Mouse (Mus musculus) limb, embryonic 10.5 days (tissue): ENCODE results near the gene Arrdc2. TPM values are rescaled to one million over a fixed set of nuclear protein-coding genes. Genes with fewer than 3 reads are reported as not detected.

ENCODE experiments used
- DNase-seq: peaks from one replicate; pipeline ENCODE4 v3.0.0-alpha.2; 2017; ENCODE audit warnings: low spot score
- H3K27ac ChIP-seq: fragments of 300-500 bp; sonication (generic); 2 replicates; pipeline ENCODE4 v1.5.1; 2016; ENCODE audit warnings: mild to moderate bottlenecking
- H3K27me3 ChIP-seq: fragments of 300-500 bp; sonication (generic); 2 replicates; pipeline ENCODE4 v1.6.1; 2016; ENCODE audit warnings: low read depth, mild to moderate bottlenecking; ENCODE audit not compliant: poor library complexity, severe bottlenecking
- H3K36me3 ChIP-seq: fragments of 300-500 bp; sonication (generic); 2 replicates; pipeline ENCODE4 v1.6.1; 2016; ENCODE audit warnings: mild to moderate bottlenecking, moderate library complexity
- H3K4me1 ChIP-seq: fragments of 300-500 bp; sonication (generic); 2 replicates; pipeline ENCODE4 v1.6.1; 2016
- H3K4me3 ChIP-seq: fragments of 300-500 bp; sonication (generic); 2 replicates; pipeline ENCODE4 v1.5.1; 2016; ENCODE audit warnings: mild to moderate bottlenecking, moderate library complexity
- H3K9me3 ChIP-seq: fragments of 300-500 bp; sonication (generic); replicated peaks from 2 replicates; pipeline ENCODE4 v1.6.1; 2016; ENCODE audit warnings: mild to moderate bottlenecking
- WGBS: fragments of 180-500 bp; shearing (Covaris S2); methylation state at CpG from one replicate; pipeline ENCODE4 v1.1.7; 2016; 5-methylcytosine and 5-hydroxymethylcytosine counted together
- polyA plus RNA-seq: library from polyadenylated mRNA; unstranded; fragments of >200 nt; fragmentation: Nextera tagmentation; extraction: Ambion mirVana; gene quantifications from 2 replicates; pipeline ENCODE4 v1.2.1, GENCODE M21; 2016

Gene Arrdc2
- 4.4 and 5.0 TPM in 2 replicates for polyA plus RNA-seq

GRCm38 (mm10) chr8:70839408-70840351 lies at the start of gene Arrdc2:
TSS of gene Arrdc2 (minus strand) at chr8:70839720.
- 3% methylated on average over 55 of the region's 55 CpGs for WGBS
- peak within 1 kb of the TSS; percentile 68 for H3K4me3 ChIP-seq
- no peaks in the 10 kb centered on the region for H3K9me3 ChIP-seq
- H3K27me3 ChIP-seq = peaks cover 17% of the 10 kb centered on the region; the same call in 1 of the 2 replicates
- DNase-seq = peak; percentile 96
- H3K36me3 ChIP-seq = peaks cover 13% of the 10 kb centered on the region
- peaks cover 39% of the 10 kb centered on the region for H3K4me1 ChIP-seq
- peak within 1 kb of the TSS; percentile 90 for H3K27ac ChIP-seq

DNA sequence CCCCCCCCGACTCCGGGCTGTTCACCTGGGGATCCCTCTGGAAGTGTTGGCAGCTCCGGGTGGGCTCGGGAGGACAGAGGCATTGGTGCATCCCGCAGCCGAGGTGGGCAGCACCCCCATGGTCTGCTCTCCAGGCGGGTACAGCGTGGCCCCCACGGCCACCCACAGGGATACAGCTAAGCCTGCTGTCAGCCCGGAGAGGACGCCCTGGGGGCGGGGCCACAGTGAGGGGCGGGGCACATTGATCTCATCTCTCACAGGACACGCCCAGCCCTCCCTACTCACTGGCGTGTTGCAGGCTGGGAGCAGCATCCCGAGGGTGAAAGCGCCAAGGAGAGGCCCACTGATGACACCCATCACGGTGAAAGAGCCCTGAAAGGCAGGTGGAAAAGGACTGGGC lies 48.1 kb upstream of the Arrdc2 start:
- 5% methylated on average over 18 of the region's 18 CpGs for WGBS
- H3K27ac ChIP-seq = no peak overlapping the region
- H3K36me3 ChIP-seq = 0 out of 2 replicates have a peak, but pooled peaks cover 2% of the 10 kb centered on the region
- H3K4me1 ChIP-seq = peaks cover 18% of the 10 kb centered on the region
- H3K9me3 ChIP-seq = no peaks in the 10 kb centered on the region
- DNase-seq = peak; percentile 50
- H3K27me3 ChIP-seq = peaks cover 60% of the 10 kb centered on the region
- peak overlapping the region; percentile 21; the same call in 1 of the 2 replicates for H3K4me3 ChIP-seq

DNA sequence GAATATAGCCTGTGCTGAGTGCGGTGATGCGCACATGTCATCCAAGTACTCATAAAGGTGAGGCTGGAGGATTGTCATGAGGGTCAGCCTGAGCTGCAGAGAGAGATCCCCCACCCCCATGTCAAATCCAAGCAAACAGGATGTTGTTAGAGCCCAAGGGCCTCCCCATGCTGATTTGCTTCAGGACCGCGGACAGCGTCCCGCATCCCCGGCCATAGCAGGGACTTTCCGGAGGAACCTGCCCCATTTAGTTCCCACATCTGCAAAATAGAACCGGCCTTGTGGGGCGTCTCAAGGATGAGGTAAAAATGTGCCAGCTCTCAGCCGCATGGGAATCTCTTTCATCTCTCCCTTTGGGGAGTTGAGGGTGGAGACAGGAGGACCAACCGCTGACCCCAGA lies 46.1 kb upstream of the Arrdc2 start:
- Histone ChIP-seq H3K4me3 (no peak overlapping the region), H3K27me3 (peaks cover 40% of the 10 kb centered on the region), H3K4me1 (peaks cover 8% of the 10 kb centered on the region), H3K36me3 (0 out of 2 replicates have a peak, but pooled peaks cover 2% of the 10 kb centered on the region), H3K9me3 (no peaks in the 10 kb centered on the region), H3K27ac (no peak overlapping the region)
- WGBS = 12% methylated on average over 12 of the region's 12 CpGs
- DNase-seq = peak; percentile 76

GRCm38 (mm10) chr8:70884683-70885082 lies 45.2 kb upstream of the Arrdc2 start:
- no peaks in the 10 kb centered on the region for H3K9me3 ChIP-seq
- WGBS = 95% methylated on average over 10 of the region's 10 CpGs
- 0 out of 2 replicates have a peak, but pooled peaks cover 2% of the 10 kb centered on the region for H3K36me3 ChIP-seq
- H3K4me1 ChIP-seq = peaks cover 18% of the 10 kb centered on the region
- H3K27ac ChIP-seq = no peak overlapping the region
- no peak overlapping the region for H3K4me3 ChIP-seq
- H3K27me3 ChIP-seq = peaks cover 31% of the 10 kb centered on the region
- no peak for DNase-seq

- Histone ChIP-seq H3K4me3 (no peak overlapping the region), H3K27me3 (peaks cover 26% of the 10 kb centered on the region), H3K9me3 (no peaks in the 10 kb centered on the region), H3K27ac (no peak overlapping the region), H3K36me3 (0 out of 2 replicates have a peak, but pooled peaks cover 1% of the 10 kb centered on the region), H3K4me1 (peaks cover 21% of the 10 kb centered on the region)
- DNase-seq = no peak
- WGBS = 84% methylated on average over 4 of the region's 4 CpGs
These were observed 44.7 kb upstream of the Arrdc2 start for GRCm38 (mm10) chr8:70884186-70884585.

DNA sequence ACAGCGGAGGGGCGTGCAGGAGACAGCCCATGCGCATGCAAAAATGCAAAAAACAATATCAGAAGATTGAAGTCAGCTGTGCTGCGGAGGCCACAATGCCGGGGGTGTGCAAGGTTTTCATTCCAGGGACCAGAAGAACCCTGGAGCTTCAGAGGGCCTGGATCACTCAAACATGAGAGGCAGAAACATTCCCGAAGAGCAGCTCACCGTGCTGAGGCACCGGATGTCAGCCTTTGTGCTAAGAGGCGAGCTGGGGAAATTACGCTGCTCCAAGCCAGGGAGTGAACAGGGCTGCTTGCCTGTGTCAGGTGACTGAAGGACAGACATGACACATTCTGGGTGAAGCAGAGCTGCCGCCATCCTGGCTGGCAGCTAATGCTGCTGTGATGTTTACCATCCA lies 41.0 kb upstream of the Arrdc2 start:
- Histone ChIP-seq H3K36me3 (no peaks in the 10 kb centered on the region), H3K4me1 (peaks cover 16% of the 10 kb centered on the region), H3K4me3 (no peak overlapping the region), H3K27ac (peak overlapping the region; percentile 0; the same call in 1 of the 2 replicates), H3K27me3 (no peaks in the 10 kb centered on the region), H3K9me3 (no peaks in the 10 kb centered on the region)
- 24% methylated on average over 11 of the region's 11 CpGs for WGBS
- DNase-seq = no peak

- no peaks in the 10 kb centered on the region for H3K27me3 ChIP-seq
- H3K36me3 ChIP-seq = no peaks in the 10 kb centered on the region
- WGBS = 6% methylated on average over 4 of the region's 4 CpGs
- no peak overlapping the region for H3K4me3 ChIP-seq
- DNase-seq = no peak
- peak overlapping the region; percentile 0; the same call in 1 of the 2 replicates for H3K27ac ChIP-seq
- no peaks in the 10 kb centered on the region for H3K9me3 ChIP-seq
- H3K4me1 ChIP-seq = peaks cover 16% of the 10 kb centered on the region
These were observed 40.6 kb upstream of the Arrdc2 start for GRCm38 (mm10) chr8:70880126-70880525.

DNA sequence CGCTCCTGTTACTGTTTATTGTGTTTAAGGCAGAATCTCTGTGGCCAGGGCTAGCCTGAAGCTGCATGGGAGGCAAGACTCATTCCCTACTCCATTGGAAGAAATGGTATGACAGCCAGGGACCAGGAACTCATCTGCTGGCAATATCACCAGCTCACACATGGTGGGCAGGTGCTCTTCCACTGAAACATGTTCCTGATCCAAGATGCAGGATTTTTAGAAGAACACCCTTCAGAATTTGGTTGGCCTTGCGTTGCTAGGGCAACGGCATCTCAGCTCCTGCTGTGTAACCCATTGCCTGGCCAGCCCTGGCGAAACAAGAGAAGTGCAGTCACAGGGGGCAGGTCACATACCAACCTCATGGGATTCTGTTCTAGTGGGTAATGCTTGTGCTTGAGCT lies 40.0 kb upstream of the Arrdc2 start:
- Histone ChIP-seq H3K9me3 (no peaks in the 10 kb centered on the region), H3K4me1 (peaks cover 16% of the 10 kb centered on the region), H3K27me3 (no peaks in the 10 kb centered on the region), H3K36me3 (no peaks in the 10 kb centered on the region), H3K27ac (no peak overlapping the region), H3K4me3 (no peak overlapping the region)
- no peak for DNase-seq
- 61% methylated on average over 4 of the region's 4 CpGs for WGBS

DNA sequence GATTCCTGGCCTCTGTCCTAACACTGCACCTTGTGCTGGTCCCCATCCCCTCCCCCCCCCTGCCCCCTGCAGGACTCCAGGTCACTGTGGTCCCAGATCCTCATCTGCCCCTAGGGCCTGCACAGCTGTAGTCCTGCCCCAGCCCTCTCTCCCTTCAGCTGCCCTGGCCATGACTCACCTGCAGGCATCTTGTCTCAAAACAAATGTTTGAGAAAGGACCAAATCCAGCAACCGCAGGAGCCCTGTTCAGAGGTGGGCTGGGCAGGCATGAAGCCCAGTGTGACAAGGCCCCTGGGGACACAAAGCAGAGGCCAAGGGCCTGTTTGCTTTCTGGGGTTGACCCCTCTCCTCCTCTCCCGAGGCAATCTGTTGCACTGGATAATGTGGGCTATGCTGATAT lies 38.7 kb upstream of the Arrdc2 start:
- Histone ChIP-seq H3K4me1 (peaks cover 16% of the 10 kb centered on the region), H3K27me3 (no peaks in the 10 kb centered on the region), H3K4me3 (no peak overlapping the region), H3K9me3 (no peaks in the 10 kb centered on the region), H3K27ac (no peak overlapping the region), H3K36me3 (no peaks in the 10 kb centered on the region)
- WGBS = 53% methylated on average over 2 of the region's 2 CpGs
- no peak for DNase-seq

DNA sequence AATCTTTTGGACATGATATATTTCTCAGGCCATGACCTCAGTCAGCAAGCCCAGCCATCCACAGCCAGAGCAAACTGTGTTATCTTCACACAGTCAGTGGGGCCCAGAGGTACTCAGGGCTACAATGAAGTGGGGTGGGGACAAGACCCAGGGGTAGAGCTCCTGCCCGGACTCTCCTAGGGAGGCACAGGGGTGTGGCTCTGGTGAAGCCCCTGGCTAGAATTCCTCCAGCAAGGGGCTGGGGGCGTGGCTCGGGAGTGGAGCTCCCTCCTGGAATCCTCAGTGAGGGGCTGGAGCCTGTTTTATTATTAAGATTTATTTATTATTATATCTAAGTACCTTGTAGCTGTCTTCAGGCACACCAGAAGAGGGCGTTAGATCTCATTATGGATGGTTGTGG lies 36.9 kb upstream of the Arrdc2 start:
- H3K27me3 ChIP-seq = no peaks in the 10 kb centered on the region
- no peak overlapping the region for H3K4me3 ChIP-seq
- no peak overlapping the region for H3K27ac ChIP-seq
- no peaks in the 10 kb centered on the region for H3K9me3 ChIP-seq
- 68% methylated on average over 4 of the region's 4 CpGs for WGBS
- no peaks in the 10 kb centered on the region for H3K36me3 ChIP-seq
- no peak for DNase-seq
- peaks cover 28% of the 10 kb centered on the region for H3K4me1 ChIP-seq

GRCm38 (mm10) chr8:70874441-70874840 lies 34.9 kb upstream of the Arrdc2 start:
- Histone ChIP-seq H3K27me3 (no peaks in the 10 kb centered on the region), H3K27ac (peak overlapping the region; percentile 89), H3K36me3 (peaks cover 3% of the 10 kb centered on the region; the same call in 1 of the 2 replicates), H3K9me3 (no peaks in the 10 kb centered on the region), H3K4me3 (peak overlapping the region; percentile 10; the same call in 1 of the 2 replicates), H3K4me1 (peaks cover 19% of the 10 kb centered on the region)
- no peak for DNase-seq
- WGBS = 92% methylated on average over 13 of the region's 13 CpGs

DNA sequence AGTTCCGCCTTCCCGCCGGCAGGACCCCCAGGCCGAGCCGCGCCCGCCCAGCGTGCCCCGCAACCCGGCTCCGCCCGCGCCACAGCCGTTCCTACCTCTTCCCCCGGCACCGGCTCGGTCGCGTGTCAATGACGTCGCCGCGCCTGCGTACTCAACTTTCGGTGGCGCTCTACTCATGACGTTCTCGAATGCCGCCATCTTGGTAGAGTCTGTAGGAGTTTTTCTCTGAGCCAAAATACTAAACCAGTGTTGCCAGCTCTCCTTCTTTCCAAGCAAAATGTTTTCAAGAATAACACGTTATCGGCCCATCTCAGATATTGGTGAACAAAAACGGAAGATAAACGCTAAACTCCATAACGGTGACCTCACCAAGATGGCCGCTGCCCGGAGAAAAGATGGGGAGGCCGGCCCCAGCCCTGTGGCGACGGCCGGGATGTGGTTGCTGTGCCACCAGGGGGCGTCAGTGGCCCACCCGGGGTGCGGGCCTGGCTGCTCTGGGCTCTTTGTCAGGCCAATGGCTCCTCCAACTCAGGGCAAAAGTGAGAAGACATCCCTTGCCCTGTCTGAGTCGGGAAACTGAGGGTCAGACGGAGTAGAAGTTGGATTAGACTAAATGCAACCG lies 34.0 kb upstream of the Arrdc2 start, which contains the start of gene Ccdc124:
Ccdc124 (minus strand) TSS at position 572 of the 622 bp plus-strand sequence.
- Histone ChIP-seq H3K36me3 (peaks cover 8% of the 10 kb centered on the region; the same call in 1 of the 2 replicates), H3K27ac (peak within 1 kb of the TSS; percentile 89), H3K9me3 (no peaks in the 10 kb centered on the region), H3K4me1 (peaks cover 29% of the 10 kb centered on the region), H3K4me3 (peak within 1 kb of the TSS; percentile 77), H3K27me3 (no peaks in the 10 kb centered on the region)
- WGBS = under 1% methylated on average over 46 of the region's 46 CpGs
- peak; percentile 98 for DNase-seq
